Mouse (Mus musculus) kidney, adult 2 months (tissue): ENCODE results near the gene Nod1. TPM values are rescaled to one million over a fixed set of nuclear protein-coding genes. Genes with fewer than 3 reads are reported as not detected.

Experiments used
- DNase-seq: peaks from one replicate; pipeline ENCODE4 v3.0.0; 2021
- H3K27ac ChIP-seq: fragments of 200-500 bp; 2 replicates; pipeline ENCODE4 v1.5.1; 2012; ENCODE audit warnings: low read depth, low read length, control low read depth, inconsistent platforms; ENCODE audit not compliant: insufficient read depth
- H3K27me3 ChIP-seq: fragments of 200-500 bp; replicated peaks from 2 replicates; pipeline ENCODE4 v1.6.1; 2012; ENCODE audit warnings: mild to moderate bottlenecking, moderate library complexity, low read length, inconsistent platforms; ENCODE audit not compliant: control insufficient read depth, insufficient read depth
- H3K36me3 ChIP-seq: fragments of 200-500 bp; 2 replicates; pipeline ENCODE4 v1.6.1; 2012; ENCODE audit warnings: mild to moderate bottlenecking, moderate library complexity, low read length, inconsistent platforms; ENCODE audit not compliant: control insufficient read depth, insufficient read depth
- H3K4me1 ChIP-seq: fragments of 200-500 bp; 2 replicates; pipeline ENCODE4 v1.6.1; 2011; ENCODE audit warnings: low read length; ENCODE audit not compliant: control insufficient read depth, insufficient read depth
- H3K4me3 ChIP-seq: fragments of 200-500 bp; 2 replicates; pipeline ENCODE4 v1.5.1; 2011; ENCODE audit warnings: mild to moderate bottlenecking, low read depth, low read length, control low read depth; ENCODE audit not compliant: insufficient read depth
- CTCF ChIP-seq: fragments of 200-500 bp; conservative IDR thresholded peaks from 2 replicates; pipeline ENCODE4 v1.5.1; 2011; ENCODE audit warnings: low read depth, mild to moderate bottlenecking, control low read depth, low read length, moderate library complexity, mixed read lengths; ENCODE audit not compliant: insufficient read depth, insufficient read length
- POLR2A ChIP-seq: fragments of 200-500 bp; IDR thresholded peaks from one replicate; pipeline ENCODE4 v1.6.1; 2011; ENCODE audit warnings: low read depth, low read length, control low read depth
- WGBS: fragments of 180-500 bp; shearing (Covaris S2); methylation state at CpG from one replicate; pipeline ENCODE4 v1.1.7; 2018; 5-methylcytosine and 5-hydroxymethylcytosine counted together
- polyA plus RNA-seq: library from polyadenylated mRNA; depleted of rRNA; stranded (reverse); fragments of >200 nt; gene quantifications from 2 replicates; pipeline ENCODE4 v1.2.3, GENCODE M21; 2012

Nod1 gene
- polyA plus RNA-seq, 1 experiment = 14.0 TPM

GRCm38 (mm10) chr6:54931641-54932040 lies 40.8 kb downstream of the Nod1 start:
- WGBS = 97% methylated on average over 4 of the region's 4 CpGs
- no peak overlapping the region for H3K27ac ChIP-seq
- no peaks in the 10 kb centered on the region for H3K4me1 ChIP-seq
- no peak overlapping the region for H3K4me3 ChIP-seq
- H3K27me3 ChIP-seq = no peaks in the 10 kb centered on the region
- no peaks in the 10 kb centered on the region for H3K36me3 ChIP-seq
- no peak for DNase-seq
- no peak for TF ChIP-seq CTCF
- no peak for TF ChIP-seq POLR2A

DNA sequence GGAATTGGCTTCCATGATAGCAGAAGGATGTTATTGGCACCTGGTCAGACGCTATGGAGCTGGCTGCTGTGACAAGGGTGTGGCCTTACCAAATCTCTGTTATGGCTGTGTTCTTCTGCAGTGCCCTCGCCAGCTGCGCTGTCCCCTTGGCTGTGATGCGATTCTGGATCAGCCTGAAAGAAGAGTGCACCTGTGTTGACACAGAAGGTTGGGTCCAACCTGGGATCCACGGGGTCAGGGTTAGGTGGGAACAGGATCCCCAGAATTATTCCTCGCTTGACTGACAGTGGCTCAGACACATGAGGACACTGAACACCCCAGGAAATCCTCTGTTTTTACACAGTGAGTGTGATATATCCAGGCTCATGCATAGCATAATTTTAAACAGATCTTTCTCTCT lies 44.5 kb downstream of the Nod1 start:
- H3K27me3 ChIP-seq = no peaks in the 10 kb centered on the region
- WGBS = 87% methylated on average over 6 of the region's 6 CpGs
- no peak overlapping the region for H3K27ac ChIP-seq
- H3K4me3 ChIP-seq = no peak overlapping the region
- TF ChIP-seq CTCF (no peak), POLR2A (no peak)
- no peaks in the 10 kb centered on the region for H3K36me3 ChIP-seq
- no peaks in the 10 kb centered on the region for H3K4me1 ChIP-seq
- no peak for DNase-seq

DNA sequence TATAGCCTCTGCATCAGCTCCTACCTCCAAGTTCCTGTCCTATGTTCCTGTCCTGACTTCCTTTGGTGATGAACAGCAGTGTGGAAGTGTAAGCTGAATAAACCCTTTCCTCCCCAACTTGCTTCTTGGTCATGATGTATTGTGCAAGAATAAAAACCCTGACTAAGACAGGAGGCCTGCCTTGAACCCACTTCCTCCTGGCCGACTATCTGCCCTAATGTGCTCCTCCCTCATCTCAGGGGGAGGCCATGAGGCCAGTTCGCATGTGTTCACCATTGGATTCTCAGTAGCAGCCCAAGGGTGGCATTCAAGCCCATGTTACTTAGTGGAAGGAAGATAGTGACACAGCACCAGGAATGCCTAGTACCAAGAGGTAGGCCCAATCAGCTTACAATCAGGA lies 45.5 kb downstream of the Nod1 start:
- Histone ChIP-seq H3K27me3 (no peaks in the 10 kb centered on the region), H3K36me3 (no peaks in the 10 kb centered on the region), H3K27ac (no peak overlapping the region), H3K4me3 (no peak overlapping the region), H3K4me1 (no peaks in the 10 kb centered on the region)
- TF ChIP-seq POLR2A (no peak), CTCF (no peak)
- 71% methylated on average over 2 of the region's 2 CpGs for WGBS
- DNase-seq = no peak

DNA sequence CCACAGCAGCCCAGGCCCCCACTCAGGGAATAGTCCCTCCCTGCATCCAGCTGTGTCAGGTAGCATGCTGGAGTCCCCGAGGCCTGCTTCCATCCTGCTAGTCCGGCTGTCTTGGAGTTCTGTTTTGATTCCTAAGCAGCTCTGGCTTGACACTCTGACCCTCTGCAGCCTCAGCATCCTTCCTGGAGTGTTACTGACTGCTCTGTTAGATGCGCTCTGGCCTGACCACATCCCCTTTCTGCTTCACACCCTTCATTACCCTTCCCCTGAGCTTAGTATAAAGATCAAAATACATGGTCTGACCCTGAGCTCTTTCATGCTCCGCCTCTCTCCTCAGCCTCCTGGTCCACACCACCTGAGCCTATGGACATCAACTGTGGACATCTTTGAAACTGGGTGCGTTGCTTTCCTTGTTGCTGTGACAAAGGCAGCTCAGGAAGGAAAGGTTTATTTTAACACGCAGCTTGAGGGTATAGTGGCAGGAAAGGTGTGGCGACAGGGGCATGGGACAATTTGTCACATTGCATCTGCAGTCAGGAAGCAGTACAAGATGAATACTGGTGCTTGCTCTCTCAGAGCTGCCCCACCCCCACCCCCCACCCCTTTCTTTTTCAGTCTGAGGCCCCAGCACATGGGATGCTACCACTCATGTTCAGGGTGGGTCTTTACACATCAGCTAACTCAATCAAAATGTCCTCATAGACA lies 46.5 kb downstream of the Nod1 start:
- H3K36me3 ChIP-seq = no peaks in the 10 kb centered on the region
- no peak overlapping the region for H3K4me3 ChIP-seq
- 61% methylated on average over 7 of the region's 7 CpGs for WGBS
- 0 out of 2 replicates have a peak overlapping the region, but pooled peaks have one; percentile 24 for H3K27ac ChIP-seq
- peak; percentile 39 for DNase-seq
- H3K27me3 ChIP-seq = no peaks in the 10 kb centered on the region
- no peak for TF ChIP-seq POLR2A
- TF ChIP-seq CTCF = no peak
- no peaks in the 10 kb centered on the region for H3K4me1 ChIP-seq

DNA sequence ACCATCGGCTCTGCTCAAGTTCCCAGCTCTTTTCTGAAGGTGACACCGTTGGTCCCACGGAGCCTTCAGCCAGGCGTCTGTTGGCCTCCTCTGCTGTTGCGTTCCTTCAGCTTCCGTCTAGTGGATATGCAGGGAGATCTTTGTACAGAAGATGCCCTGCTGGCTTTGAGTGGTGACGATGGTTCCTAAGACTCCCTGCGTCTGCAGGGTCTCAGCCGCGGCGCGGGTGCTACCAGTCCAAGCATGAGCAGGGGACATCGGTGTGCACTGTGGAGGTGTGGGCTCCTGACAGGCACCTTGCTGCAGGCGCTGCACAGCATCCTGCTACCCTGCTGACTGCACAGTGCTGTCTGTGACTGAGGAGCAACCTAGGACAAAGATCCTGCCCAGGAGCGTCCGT lies 47.9 kb downstream of the Nod1 start:
- DNase-seq = no peak
- Histone ChIP-seq H3K27ac (no peak overlapping the region), H3K4me1 (no peaks in the 10 kb centered on the region), H3K36me3 (no peaks in the 10 kb centered on the region), H3K27me3 (no peaks in the 10 kb centered on the region), H3K4me3 (no peak overlapping the region)
- 97% methylated on average over 16 of the region's 16 CpGs for WGBS
- no peak for TF ChIP-seq CTCF
- TF ChIP-seq POLR2A = no peak

DNA sequence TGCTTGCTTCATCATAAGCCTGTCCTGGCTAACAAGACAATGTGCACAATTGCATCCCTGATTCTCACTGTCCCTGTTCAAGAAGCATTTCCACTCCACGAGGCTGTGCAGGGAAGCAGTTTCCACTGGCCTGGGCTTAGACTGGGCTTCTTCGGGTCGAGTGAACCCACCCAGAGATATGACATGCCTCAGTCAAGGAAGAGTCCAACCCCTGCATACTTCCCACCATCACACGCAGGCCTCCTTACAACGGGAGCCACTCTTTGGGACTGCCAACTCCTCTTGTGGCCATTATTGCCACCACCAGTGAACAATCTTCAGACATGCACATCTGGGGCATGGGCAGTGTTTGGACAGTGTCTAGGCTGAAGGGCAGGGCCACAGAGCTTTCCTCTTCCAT lies 53.9 kb downstream of the Nod1 start:
- 85% methylated on average over 5 of the region's 5 CpGs for WGBS
- no peak overlapping the region for H3K4me3 ChIP-seq
- no peaks in the 10 kb centered on the region for H3K4me1 ChIP-seq
- no peak overlapping the region for H3K27ac ChIP-seq
- no peak for TF ChIP-seq POLR2A
- no peak for TF ChIP-seq CTCF
- DNase-seq = no peak
- H3K36me3 ChIP-seq = no peaks in the 10 kb centered on the region
- no peaks in the 10 kb centered on the region for H3K27me3 ChIP-seq

DNA sequence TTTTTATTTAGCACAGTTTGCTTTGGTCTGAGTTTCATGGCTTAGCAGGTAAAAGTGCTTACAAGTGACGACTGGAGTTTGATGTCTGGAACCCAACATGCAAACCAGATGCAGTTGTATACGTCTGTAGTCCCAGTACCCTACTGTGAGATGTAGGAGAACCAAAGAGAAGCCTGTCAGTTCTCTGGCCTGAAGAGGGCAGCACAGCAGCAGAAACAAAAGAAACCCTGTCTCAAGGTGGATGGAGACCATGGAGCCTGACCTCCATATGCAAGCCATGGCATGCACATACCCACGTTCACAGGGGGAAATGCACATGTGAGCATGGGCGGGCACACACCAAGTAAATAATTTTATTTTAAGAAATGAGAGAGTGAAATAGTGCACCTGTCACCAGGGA lies 54.9 kb downstream of the Nod1 start:
- H3K27me3 ChIP-seq = no peaks in the 10 kb centered on the region
- no peak overlapping the region for H3K27ac ChIP-seq
- H3K4me3 ChIP-seq = no peak overlapping the region
- H3K4me1 ChIP-seq = no peaks in the 10 kb centered on the region
- DNase-seq = peak; percentile 74
- TF ChIP-seq POLR2A (no peak), CTCF (peak; percentile 88)
- H3K36me3 ChIP-seq = no peaks in the 10 kb centered on the region
- 30% methylated on average over 4 of the region's 4 CpGs for WGBS

DNA sequence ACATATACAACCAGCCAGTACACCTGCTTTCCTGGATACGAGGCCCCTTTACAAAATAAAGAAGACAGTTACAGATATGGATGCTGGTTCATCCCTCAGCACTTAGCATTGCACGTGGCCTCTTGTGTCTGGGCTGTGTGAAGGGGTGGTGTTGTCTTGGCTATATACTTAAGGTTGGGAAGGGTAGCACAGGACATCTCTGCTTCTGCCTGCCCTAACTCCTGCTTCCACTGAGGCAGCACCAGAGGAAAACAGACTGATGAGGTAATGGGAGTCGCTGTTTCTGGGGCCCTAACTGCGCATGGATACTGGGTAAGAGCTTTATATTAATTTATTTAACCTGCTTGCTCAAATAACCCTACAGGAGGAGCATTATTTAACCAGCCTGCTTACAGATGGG lies 55.5 kb downstream of the Nod1 start:
- no peaks in the 10 kb centered on the region for H3K27me3 ChIP-seq
- WGBS = 77% methylated on average over 4 of the region's 4 CpGs

More for the DNA sequence above, 55.5 kb downstream of the Nod1 start:
- Histone ChIP-seq H3K4me1 (no peaks in the 10 kb centered on the region), H3K27ac (no peak overlapping the region), H3K36me3 (no peaks in the 10 kb centered on the region), H3K4me3 (no peak overlapping the region)
- DNase-seq = no peak
- TF ChIP-seq POLR2A = no peak
- no peak for TF ChIP-seq CTCF
